Mouse (Mus musculus): Measurements from ENCODE around the gene Dclre1c.

The Dclre1c gene

DNA sequence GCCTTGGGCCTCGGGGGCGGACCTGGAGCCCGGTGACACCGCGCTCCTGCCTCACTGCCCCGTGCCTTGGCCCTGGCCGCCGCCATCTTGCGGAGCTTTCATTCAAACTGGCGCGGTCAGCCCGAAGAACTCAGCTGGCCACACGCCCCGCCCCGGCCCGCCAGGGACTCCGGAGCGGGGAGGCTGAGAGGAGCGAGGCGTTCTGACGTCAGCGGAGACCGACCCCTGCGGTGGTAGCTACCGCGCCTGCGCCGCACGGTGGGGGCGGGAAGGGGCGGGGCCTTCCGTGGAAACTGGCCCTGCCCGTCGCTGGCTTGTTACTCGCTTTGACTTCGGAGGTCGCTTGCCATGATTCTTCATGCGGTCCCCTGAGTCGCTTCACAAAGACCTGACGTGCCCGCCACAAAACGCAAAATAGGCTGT lies 50.9 kb downstream of the Dclre1c start, which contains the start of gene Suv39h2:
Suv39h2 (minus strand) TSS at position 171 of the 423 bp plus-strand sequence.
- DNase-seq (ENCODE audit: low spot score in 2 of 2): peak; percentile 90 to 93

DNA sequence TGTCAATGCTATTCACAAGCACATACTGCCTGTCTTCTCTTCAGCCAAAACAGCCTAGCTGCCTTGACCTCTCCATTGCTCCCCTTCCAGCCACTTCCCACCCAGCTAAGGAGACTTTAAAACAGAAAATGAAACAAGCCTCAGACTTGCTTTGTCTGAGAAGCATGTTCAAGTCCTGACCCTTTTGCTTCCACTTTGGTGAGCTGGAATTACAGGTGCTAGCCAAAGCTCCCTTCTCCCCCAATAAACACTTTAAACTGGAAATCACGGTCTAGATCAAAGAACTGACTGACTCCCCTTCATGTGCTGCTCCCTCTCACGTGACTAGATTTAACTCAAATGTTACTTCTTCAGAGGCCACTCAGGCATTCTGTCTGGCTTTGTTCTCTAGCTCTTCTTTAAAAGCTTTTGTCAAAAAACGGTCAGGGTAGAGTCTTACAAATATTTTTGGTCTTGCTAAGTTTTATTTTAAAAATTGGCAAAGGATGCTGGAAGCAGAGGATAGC lies 51.9 kb downstream of the Dclre1c start:
- no peak for DNase-seq (ENCODE audit: low spot score in 2 of 2)

DNA sequence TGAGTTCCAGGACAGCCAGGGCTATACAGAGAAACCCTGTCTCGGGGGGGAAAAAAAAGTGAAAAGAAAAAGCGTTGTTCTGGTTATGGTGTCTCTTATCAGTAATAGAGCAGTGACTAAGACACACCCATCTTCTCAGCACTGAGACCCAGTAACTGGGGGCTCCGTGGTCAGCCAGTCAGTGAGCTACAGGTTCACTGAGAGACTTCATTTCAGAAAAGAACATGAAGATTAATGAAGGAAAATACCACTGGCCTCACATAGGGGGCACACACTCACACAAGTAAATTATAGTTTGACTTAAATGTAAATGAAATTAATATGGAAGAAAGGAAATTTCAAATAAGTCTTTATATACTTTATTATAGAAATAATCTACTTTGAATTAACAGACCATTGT lies 56.3 kb downstream of the Dclre1c start:
- DNase-seq (ENCODE audit: low spot score in 2 of 2): no peak

DNA sequence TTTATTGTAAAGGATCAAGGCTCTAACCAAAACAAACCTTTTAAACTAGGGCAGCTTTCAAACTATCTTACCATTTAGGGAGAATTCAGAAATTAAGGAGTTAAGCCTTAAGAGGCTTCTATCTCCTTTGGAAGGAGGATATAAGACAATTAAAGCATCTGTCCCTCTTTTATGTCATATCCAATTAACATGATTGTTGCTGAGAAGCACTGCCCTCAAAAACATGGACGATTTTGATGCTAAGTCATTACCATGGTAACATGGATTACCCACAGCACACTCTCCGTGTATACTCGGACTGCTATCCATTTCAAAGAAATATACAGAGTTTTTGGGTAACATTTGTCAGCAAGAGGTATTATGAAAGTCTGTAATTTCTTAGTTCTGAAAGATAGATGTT lies 65.9 kb downstream of the Dclre1c start:
- no peak for DNase-seq (ENCODE audit: low spot score in 2 of 2)

DNA sequence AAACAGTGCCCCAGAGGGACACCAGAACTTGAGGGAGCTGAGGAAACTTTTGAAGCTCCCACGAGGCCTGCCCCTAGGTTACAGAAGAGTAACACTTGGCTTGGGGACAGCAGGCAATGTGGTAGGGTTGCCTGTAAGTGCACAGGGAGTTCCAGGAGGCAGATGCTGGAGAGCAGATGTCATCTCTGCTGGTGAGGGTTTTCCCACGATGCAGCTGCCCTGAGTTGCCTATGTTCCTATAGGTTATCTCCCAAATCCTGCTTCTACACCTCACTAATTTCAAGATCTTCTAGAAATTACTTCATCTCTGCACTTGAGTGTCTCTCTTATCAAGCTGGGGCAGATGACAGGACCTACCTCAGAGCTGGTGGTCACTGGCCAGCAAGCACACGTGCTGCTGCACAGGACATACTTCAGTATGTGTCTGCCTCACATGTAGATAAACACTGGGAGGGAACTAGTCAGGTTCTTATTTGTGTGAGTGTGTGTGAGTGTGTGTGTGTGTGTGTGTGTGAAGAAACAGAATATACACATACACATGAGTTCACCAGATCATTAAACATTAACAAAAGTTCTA lies 70.0 kb downstream of the Dclre1c start:
- DNase-seq (ENCODE audit: low spot score in 2 of 2): no peak

DNA sequence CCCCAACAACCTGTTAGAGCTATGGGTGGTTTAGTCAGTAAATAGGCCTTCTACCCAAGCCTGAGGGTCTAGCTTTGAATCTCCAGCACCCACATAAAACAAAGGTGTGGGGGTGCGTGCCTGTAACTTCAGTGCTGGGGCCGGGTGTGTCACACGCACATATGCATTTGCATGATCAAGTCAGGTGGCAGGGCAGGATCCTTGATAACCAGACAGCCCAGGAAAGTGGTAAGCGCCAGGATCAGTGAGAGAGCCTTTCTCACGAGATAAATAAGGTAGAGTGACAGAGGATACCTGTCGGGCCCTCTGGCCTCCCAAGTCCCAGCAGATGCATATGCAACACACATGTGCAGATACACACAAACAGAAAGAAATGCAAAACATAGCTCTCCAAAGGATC lies 75.6 kb downstream of the Dclre1c start:
- no peak for DNase-seq (ENCODE audit: low spot score in 2 of 2)

DNA sequence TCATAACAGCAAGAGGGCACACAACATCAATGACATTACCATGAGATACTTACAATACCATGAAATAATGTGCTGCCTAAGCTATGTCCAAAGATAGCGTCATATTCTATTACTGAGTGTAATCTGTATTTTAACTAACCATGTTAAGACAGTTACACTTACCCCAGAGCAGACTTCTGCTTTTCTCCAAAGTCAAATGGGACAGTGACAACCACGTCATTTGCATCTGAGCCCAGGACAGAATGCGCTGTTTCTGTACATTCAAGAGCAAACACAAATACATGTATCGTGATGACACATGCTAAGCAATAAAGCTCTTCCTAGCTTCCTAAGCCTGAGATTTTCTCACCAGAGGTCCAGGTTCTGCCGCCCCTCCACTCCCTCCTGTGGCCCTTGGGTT lies 77.0 kb downstream of the Dclre1c start:
- no peak for DNase-seq (ENCODE audit: low spot score in 2 of 2)

DNA sequence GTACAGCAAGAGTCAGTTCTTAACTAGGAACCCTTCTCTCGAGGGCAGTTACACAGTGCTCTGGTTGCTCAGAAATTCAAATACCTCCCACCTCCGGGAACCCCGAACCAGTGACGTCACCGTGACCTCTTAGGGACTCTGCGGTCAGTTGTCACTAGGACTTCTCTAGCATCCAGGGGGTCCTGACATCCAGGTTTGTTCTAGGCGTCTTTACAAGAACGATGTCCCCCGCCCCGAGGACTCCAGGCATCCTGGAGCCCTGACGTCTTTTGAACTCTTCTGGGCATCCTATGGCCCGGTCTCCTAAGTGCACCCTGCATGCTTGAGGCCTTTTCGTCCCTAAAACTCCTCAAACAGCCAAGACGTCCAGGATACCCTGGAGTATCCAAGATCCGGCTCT lies 88.1 kb downstream of the Dclre1c start:
- DNase-seq (ENCODE audit: low spot score in 2 of 2): peak in 1 of 2 experiments; percentile 7

DNA sequence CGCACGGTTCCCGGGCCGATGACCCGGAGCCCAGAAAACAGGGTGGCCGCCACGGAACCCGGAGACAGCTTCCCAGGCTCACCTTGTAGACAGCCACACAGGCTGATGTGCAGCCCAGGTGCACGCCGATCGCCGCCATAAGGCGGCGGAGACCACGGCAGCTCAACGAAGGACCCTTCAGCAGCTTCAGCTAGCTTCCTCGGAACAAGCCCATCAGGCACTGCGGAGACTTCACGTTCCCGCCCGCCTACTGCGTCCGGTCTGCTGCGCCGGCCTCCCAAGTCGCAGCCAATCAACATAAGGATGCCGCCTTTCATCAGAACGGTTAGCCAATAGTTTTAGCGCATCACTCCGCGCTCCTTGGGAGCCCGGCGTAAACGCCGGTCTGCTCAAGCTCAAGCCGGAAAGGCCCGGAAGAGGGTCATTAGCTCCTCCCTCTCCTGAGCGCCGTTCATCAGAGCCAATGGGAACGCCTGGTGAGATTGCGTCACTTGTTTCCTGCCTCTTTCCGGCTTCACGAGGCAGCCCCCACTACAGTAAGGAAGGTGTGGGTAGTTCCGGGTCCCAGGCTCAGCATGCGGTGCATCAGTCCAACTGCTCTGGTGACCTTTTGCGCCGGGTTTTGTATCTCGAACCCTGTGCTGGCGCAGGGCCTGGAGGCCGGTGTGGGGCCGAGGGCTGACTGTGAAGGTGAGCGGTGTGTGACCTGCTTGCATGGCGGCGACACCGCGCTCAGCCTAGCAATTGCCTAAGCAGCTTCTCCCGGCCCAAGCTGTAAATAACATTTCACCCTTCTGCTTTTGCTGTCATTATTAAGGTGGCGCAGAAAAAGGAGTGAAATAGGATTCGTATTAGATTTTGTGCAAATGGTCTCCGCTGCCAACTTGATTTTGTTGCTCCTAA lies 88.9 kb downstream of the Dclre1c start, which contains the start of the genes Gm45902, Hspa14 and Cdnf:
Gm45902 (minus strand) TSS at position 239 of the 903 bp plus-strand sequence.
Hspa14 (minus strand) TSS at position 263 of the 903 bp plus-strand sequence.
Cdnf (plus strand) TSS at position 479 of the 903 bp plus-strand sequence.
- DNase-seq (ENCODE audit: low spot score in 2 of 2): peak; percentile 97 to 99
